Mouse (Mus musculus): ENCODE measurements around the gene Cuedc1.
"Not testable (repeated sequence)": the region's sequence is repeated elsewhere in the genome, so short reads cannot be mapped to it uniquely, and the experiment has no call there.

The Cuedc1 gene

GRCm38 (mm10) chr11:88204593-88205368, 106.9 kb downstream of the Cuedc1 start:
- DNase-seq, result no peak

GRCm38 (mm10) chr11:88206576-88206975, 108.7 kb downstream of the Cuedc1 start:
- not testable (repeated sequence) for DNase-seq

- no peak for DNase-seq
Measured at GRCm38 (mm10) chr11:88207697-88208096, 109.8 kb downstream of the Cuedc1 start.

- DNase-seq, result no peak
Measured at GRCm38 (mm10) chr11:88211824-88212582, 114.1 kb downstream of the Cuedc1 start.

- no peak for DNase-seq
Measured at GRCm38 (mm10) chr11:88213757-88214156, 115.9 kb downstream of the Cuedc1 start.

- peak; percentile 60 for DNase-seq
Measured at GRCm38 (mm10) chr11:88214881-88215831, 117.3 kb downstream of the Cuedc1 start.

- peak; percentile 72 for DNase-seq
Measured at GRCm38 (mm10) chr11:88216231-88216685, 118.4 kb downstream of the Cuedc1 start.

- no peak for DNase-seq
Measured at GRCm38 (mm10) chr11:88218155-88218554, 120.3 kb downstream of the Cuedc1 start.

GRCm38 (mm10) chr11:88218586-88218985, 120.7 kb downstream of the Cuedc1 start:
- no peak for DNase-seq

GRCm38 (mm10) chr11:88221929-88222475, 124.1 kb downstream of the Cuedc1 start:
- DNase-seq, result no peak

- no peak for DNase-seq
Measured at GRCm38 (mm10) chr11:88227001-88227957, 129.4 kb downstream of the Cuedc1 start.

- DNase-seq, result no peak
Measured at GRCm38 (mm10) chr11:88231213-88231790, 133.4 kb downstream of the Cuedc1 start.

GRCm38 (mm10) chr11:88233528-88234427, 135.9 kb downstream of the Cuedc1 start:
- DNase-seq, result peak; percentile 45

GRCm38 (mm10) chr11:88234789-88235188, 136.9 kb downstream of the Cuedc1 start:
- DNase-seq, result no peak

- DNase-seq, result peak; percentile 86
Measured at GRCm38 (mm10) chr11:88235221-88236203, 137.7 kb downstream of the Cuedc1 start.

GRCm38 (mm10) chr11:88240275-88240674, 142.4 kb downstream of the Cuedc1 start:
- DNase-seq, result no peak

GRCm38 (mm10) chr11:88240736-88241353, 143.0 kb downstream of the Cuedc1 start:
- no peak for DNase-seq

All from kidney, adult 9 months (tissue).